Mouse (Mus musculus): ENCODE data around the gene Wls. TPM values are rescaled to one million over a fixed set of nuclear protein-coding genes. Genes with fewer than 3 reads are reported as not detected.

Gene Wls
- total RNA-seq, 2 experiments from 2014 or later = 116 TPM

- no peak for DNase-seq
Measured at GRCm38 (mm10) chr3:159917328-159918090, 78.0 kb downstream of the Wls start.

Other genes starting within 250 kb of the Wls start
- not detected for gene Rpe65, start 240.5 kb upstream of the Wls start, total RNA-seq (2021)